Mouse (Mus musculus): ENCODE results near the gene Psmb7. TPM values are rescaled to one million over a fixed set of nuclear protein-coding genes. Genes with fewer than 3 reads are reported as not detected.

The Psmb7 gene
- polyA plus RNA-seq, 1 experiment from 2014 or later, result 235 TPM

DNA sequence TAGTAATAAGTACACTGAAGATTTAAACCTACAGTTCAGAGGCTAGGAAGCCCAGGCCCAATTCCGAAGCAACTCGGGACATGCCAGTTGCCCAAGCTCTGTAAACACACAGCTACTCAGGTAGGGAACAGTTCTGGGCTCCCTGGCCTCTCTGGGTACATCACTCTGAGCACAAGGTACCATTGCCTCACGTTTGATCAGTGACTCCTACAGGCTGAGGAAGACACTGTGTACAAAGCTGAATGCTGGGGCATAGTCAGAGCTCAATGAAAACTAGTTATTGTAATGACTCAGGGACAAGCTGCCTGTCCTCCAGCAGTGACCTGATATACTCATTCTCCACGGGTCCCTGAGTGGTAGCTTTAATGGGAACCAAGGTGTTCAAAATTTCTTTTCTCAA lies 22.8 kb downstream of the Psmb7 start:
- no peak overlapping the region for H3K4me2 ChIP-seq (ENCODE audit: low read length)
- H3K27me3 ChIP-seq (ENCODE audit: control insufficient read depth, insufficient read depth, low read length), result no peaks in the 10 kb centered on the region
- peaks cover 2 to 12% of the 10 kb centered on the region in 2 experiments; a peak in 2 of 4 replicates for H3K4me1 ChIP-seq (ENCODE audit: control insufficient read depth in 2 of 2, insufficient read depth in 2 of 2, low read length in 2 of 2)
- no peak overlapping the region for H3K4me3 ChIP-seq (ENCODE audit: control insufficient read depth in 1 of 2, insufficient read depth in 1 of 2, low read depth in 1 of 2, low read length in 2 of 2)
- H3K27ac ChIP-seq (replicated peaks in 1 of 2; ENCODE audit: control insufficient read depth in 1 of 2, insufficient read depth in 1 of 2, low read depth in 2 of 2, low read length in 2 of 2), result no peak overlapping the region
- H3K9me3 ChIP-seq (ENCODE audit: control insufficient read depth, low read length), result no peaks in the 10 kb centered on the region
- ATAC-seq (ENCODE audit: insufficient number of reproducible peaks, insufficient read depth, low FRiP score, low read depth), result no peak
- WGBS, result 84% methylated on average over 4 of the region's 4 CpGs
- peaks cover 46% of the 10 kb centered on the region for H3K36me3 ChIP-seq (ENCODE audit: control insufficient read depth, insufficient read depth, low read length)
- no peak overlapping the region for H3K9ac ChIP-seq (ENCODE audit: low read length)

DNA sequence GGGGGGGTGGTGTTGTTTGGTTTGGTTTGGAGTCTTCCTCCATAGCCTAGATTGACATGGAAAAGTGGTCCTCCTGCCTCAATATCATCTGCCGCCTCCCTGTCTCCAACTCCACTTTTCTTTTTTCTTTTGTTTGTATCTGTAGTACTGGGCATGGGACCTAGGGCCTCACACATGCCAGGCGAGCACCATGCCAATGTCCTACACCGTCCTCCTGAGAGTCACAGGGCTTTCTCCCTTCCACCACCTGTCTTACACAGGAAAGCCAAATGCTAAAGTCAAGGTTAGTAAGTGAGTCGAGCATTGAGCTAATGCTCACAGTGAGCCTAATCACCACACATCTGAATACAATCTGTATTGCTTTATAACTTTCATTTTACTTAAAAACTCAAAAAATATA lies 24.1 kb downstream of the Psmb7 start:
- H3K9ac ChIP-seq (ENCODE audit: low read length), result no peak overlapping the region
- no peaks in the 10 kb centered on the region for H3K27me3 ChIP-seq (ENCODE audit: control insufficient read depth, insufficient read depth, low read length)
- H3K4me1 ChIP-seq (ENCODE audit: control insufficient read depth in 2 of 2, insufficient read depth in 2 of 2, low read length in 2 of 2), result peaks cover 2 to 17% of the 10 kb centered on the region in 2 experiments; a peak in 2 of 4 replicates
- H3K4me2 ChIP-seq (ENCODE audit: low read length), result no peak overlapping the region
- ATAC-seq (ENCODE audit: insufficient number of reproducible peaks, insufficient read depth, low FRiP score, low read depth), result no peak
- no peak overlapping the region for H3K4me3 ChIP-seq (ENCODE audit: control insufficient read depth in 1 of 2, insufficient read depth in 1 of 2, low read depth in 1 of 2, low read length in 2 of 2)
- 93% methylated on average over 4 of the region's 4 CpGs for WGBS
- H3K9me3 ChIP-seq (ENCODE audit: control insufficient read depth, low read length), result no peaks in the 10 kb centered on the region
- peaks cover 35% of the 10 kb centered on the region; the same call in 1 of the 2 replicates for H3K36me3 ChIP-seq (ENCODE audit: control insufficient read depth, insufficient read depth, low read length)
- no peak overlapping the region for H3K27ac ChIP-seq (replicated peaks in 1 of 2; ENCODE audit: control insufficient read depth in 1 of 2, insufficient read depth in 1 of 2, low read depth in 2 of 2, low read length in 2 of 2)

DNA sequence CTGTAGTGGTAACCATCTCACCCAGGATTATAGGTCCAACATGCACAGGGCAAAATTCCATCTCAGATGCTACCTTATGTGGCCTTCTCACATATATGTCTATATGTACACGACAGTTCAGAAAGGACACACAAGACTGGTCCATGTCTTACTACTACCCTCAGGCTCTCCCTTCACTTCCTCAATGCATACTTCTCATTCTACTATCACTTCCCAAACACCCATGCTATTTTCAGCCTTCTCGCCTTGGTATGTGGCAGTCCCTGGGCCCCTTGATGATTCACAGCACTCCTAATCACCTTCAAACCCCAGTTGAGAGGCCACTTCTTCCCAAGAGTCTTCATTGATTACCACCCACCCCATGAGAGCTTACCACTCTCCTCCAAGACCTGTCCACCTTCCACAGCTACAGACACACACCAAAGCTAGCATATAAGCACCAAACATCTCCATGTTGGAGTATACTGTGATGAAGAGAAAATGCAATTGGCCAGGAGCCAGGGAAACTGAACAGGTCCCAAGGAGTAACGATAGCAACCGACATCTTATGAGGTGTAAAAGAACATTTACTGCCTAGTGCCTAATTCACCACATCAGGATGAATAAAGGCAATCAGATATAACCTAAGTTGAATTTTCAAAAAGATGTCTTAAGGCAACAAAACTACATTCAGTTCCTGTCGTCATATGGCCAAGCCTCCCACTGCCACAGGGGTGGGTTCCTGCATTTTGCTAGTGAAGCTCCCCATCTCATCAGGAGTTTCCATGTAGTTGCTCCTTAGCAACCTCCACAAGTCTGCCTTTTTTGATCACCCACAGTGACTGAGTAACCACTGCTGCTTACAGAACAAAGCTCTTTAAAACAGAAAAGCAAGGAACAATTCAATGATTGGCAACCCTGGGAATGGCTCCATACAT lies 26.7 kb downstream of the Psmb7 start:
- H3K36me3 ChIP-seq (ENCODE audit: control insufficient read depth, insufficient read depth, low read length), result peaks cover 43% of the 10 kb centered on the region; the same call in 1 of the 2 replicates
- 77% methylated on average over 5 of the region's 5 CpGs for WGBS

DNA sequence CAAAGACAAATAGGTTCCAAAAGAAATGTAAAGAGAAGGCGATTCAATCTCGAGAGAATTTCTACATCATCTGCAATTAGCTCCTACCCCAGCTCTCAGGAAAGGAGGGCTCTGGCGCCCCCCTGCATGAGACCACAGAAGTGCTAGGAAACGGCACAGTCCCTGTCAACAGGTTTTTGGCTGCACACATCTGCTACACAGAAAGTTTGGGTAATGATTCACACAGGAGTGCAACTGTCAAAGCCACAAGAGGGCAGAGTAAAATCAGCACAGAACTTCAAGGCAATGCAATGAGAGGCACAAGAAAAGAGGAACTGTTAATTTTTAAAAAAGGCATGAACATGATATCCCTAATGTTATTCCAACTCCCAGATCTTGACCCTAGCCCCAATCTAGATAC lies 27.8 kb downstream of the Psmb7 start:
- Histone ChIP-seq H3K4me2 (ENCODE audit: low read length) (no peak overlapping the region), H3K4me1 (ENCODE audit: control insufficient read depth in 2 of 2, insufficient read depth in 2 of 2, low read length in 2 of 2) (peaks cover 2 to 25% of the 10 kb centered on the region in 2 experiments; a peak in 2 of 4 replicates), H3K27ac (replicated peaks in 1 of 2; ENCODE audit: control insufficient read depth in 1 of 2, insufficient read depth in 1 of 2, low read depth in 2 of 2, low read length in 2 of 2) (no peak overlapping the region), H3K36me3 (ENCODE audit: control insufficient read depth, insufficient read depth, low read length) (peaks cover 34% of the 10 kb centered on the region; the same call in 1 of the 2 replicates), H3K9me3 (ENCODE audit: control insufficient read depth, low read length) (no peaks in the 10 kb centered on the region), H3K4me3 (ENCODE audit: control insufficient read depth in 1 of 2, insufficient read depth in 1 of 2, low read depth in 1 of 2, low read length in 2 of 2) (no peak overlapping the region), H3K27me3 (ENCODE audit: control insufficient read depth, insufficient read depth, low read length) (no peaks in the 10 kb centered on the region), H3K9ac (ENCODE audit: low read length) (no peak overlapping the region)
- WGBS, result 50% methylated on average over 4 of the region's 4 CpGs
- no peak for ATAC-seq (ENCODE audit: insufficient number of reproducible peaks, insufficient read depth, low FRiP score, low read depth)

More for the DNA sequence above, 26.7 kb downstream of the Psmb7 start:
- Histone ChIP-seq H3K27me3 (ENCODE audit: control insufficient read depth, insufficient read depth, low read length) (no peaks in the 10 kb centered on the region), H3K27ac (replicated peaks in 1 of 2; ENCODE audit: control insufficient read depth in 1 of 2, insufficient read depth in 1 of 2, low read depth in 2 of 2, low read length in 2 of 2) (no peak overlapping the region), H3K4me1 (ENCODE audit: control insufficient read depth in 2 of 2, insufficient read depth in 2 of 2, low read length in 2 of 2) (peaks cover 2 to 25% of the 10 kb centered on the region in 2 experiments; a peak in 2 of 4 replicates), H3K9ac (ENCODE audit: low read length) (no peak overlapping the region), H3K4me3 (ENCODE audit: control insufficient read depth in 1 of 2, insufficient read depth in 1 of 2, low read depth in 1 of 2, low read length in 2 of 2) (no peak overlapping the region), H3K9me3 (ENCODE audit: control insufficient read depth, low read length) (no peaks in the 10 kb centered on the region), H3K4me2 (ENCODE audit: low read length) (no peak overlapping the region)
- no peak for ATAC-seq (ENCODE audit: insufficient number of reproducible peaks, insufficient read depth, low FRiP score, low read depth)

DNA sequence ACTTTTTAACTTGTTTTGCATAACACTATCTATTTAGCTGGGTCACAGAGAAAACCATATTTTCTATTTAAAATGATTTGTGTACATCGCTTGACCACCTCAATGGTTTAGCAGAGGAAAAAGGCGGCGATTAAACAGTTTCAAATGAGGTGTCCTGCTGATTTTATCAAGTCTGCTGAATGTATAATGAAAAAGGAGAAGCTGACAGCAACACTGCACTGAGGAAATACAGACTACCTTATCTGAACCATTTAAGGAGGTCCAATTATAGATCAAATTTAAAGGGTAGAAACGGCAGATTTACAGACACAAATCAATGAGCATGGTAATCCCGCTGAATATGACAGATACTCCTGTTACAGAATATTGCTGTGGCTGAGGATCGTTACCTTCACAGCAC lies 29.4 kb downstream of the Psmb7 start:
- Histone ChIP-seq H3K4me1 (ENCODE audit: control insufficient read depth in 2 of 2, insufficient read depth in 2 of 2, low read length in 2 of 2) (peaks cover 2 to 32% of the 10 kb centered on the region in 2 experiments; a peak in 2 of 4 replicates), H3K9me3 (ENCODE audit: control insufficient read depth, low read length) (no peaks in the 10 kb centered on the region), H3K9ac (ENCODE audit: low read length) (no peak overlapping the region), H3K4me3 (ENCODE audit: control insufficient read depth in 1 of 2, insufficient read depth in 1 of 2, low read depth in 1 of 2, low read length in 2 of 2) (no peak overlapping the region), H3K27ac (replicated peaks in 1 of 2; ENCODE audit: control insufficient read depth in 1 of 2, insufficient read depth in 1 of 2, low read depth in 2 of 2, low read length in 2 of 2) (no peak overlapping the region), H3K36me3 (ENCODE audit: control insufficient read depth, insufficient read depth, low read length) (peaks cover 30% of the 10 kb centered on the region), H3K27me3 (ENCODE audit: control insufficient read depth, insufficient read depth, low read length) (no peaks in the 10 kb centered on the region), H3K4me2 (ENCODE audit: low read length) (no peak overlapping the region)
- no peak for ATAC-seq (ENCODE audit: insufficient number of reproducible peaks, insufficient read depth, low FRiP score, low read depth)
- 64% methylated on average over 6 of the region's 6 CpGs for WGBS

DNA sequence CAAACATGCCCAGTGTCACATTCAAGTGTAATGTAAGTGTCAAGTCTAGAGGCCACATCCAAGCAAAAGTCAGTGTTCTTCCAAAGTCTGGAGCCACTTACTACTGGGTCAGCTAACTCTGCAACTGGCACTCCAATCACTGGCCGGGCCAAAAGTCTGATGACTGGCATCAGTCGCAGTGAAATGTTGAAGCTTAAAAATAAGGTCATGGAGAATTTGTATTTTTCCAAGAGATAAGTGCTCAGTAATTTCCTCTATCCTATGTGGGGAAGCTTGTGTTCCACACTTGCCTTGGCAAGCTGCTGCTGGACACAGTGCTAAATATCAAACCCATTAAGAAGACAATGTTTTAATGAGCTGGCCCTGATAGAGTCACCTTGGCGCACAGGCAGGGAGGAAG lies 30.3 kb downstream of the Psmb7 start:
- no peak for ATAC-seq (ENCODE audit: insufficient number of reproducible peaks, insufficient read depth, low FRiP score, low read depth)
- 68% methylated on average over 3 of the region's 3 CpGs for WGBS

DNA sequence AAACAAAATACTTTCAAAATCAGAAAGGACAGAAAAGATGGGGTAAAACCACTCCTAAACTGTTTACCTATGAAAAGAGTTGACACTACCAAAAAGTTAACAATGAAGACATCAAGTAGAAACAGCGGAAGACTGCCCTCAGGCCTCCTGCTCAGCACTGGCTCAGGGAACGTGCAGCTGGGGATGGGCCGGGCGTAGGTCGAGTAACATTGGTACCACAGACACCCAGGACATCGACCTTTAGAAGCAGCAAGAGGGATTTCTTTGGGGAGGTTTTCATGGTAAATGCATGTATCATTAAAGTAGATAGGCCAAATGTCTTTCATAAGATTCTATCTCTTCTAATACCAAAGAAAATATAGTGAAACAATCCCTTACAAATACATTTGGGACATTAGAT lies 31.3 kb downstream of the Psmb7 start:
- no peak overlapping the region for H3K27ac ChIP-seq (replicated peaks in 1 of 2; ENCODE audit: control insufficient read depth in 1 of 2, insufficient read depth in 1 of 2, low read depth in 2 of 2, low read length in 2 of 2)
- ATAC-seq (ENCODE audit: insufficient number of reproducible peaks, insufficient read depth, low FRiP score, low read depth), result no peak
- no peak overlapping the region for H3K4me2 ChIP-seq (ENCODE audit: low read length)
- H3K4me1 ChIP-seq (ENCODE audit: control insufficient read depth in 2 of 2, insufficient read depth in 2 of 2, low read length in 2 of 2), result peaks cover 2 to 37% of the 10 kb centered on the region in 2 experiments; a peak in 2 of 4 replicates
- H3K9me3 ChIP-seq (ENCODE audit: control insufficient read depth, low read length), result no peaks in the 10 kb centered on the region
- peaks cover 24% of the 10 kb centered on the region for H3K36me3 ChIP-seq (ENCODE audit: control insufficient read depth, insufficient read depth, low read length)
- 93% methylated on average over 6 of the region's 6 CpGs for WGBS
- no peaks in the 10 kb centered on the region for H3K27me3 ChIP-seq (ENCODE audit: control insufficient read depth, insufficient read depth, low read length)
- H3K9ac ChIP-seq (ENCODE audit: low read length), result no peak overlapping the region
- no peak overlapping the region for H3K4me3 ChIP-seq (ENCODE audit: control insufficient read depth in 1 of 2, insufficient read depth in 1 of 2, low read depth in 1 of 2, low read length in 2 of 2)

More for the DNA sequence above, 30.3 kb downstream of the Psmb7 start:
- H3K9ac ChIP-seq (ENCODE audit: low read length), result no peak overlapping the region
- no peak overlapping the region for H3K4me3 ChIP-seq (ENCODE audit: control insufficient read depth in 1 of 2, insufficient read depth in 1 of 2, low read depth in 1 of 2, low read length in 2 of 2)
- H3K4me1 ChIP-seq (ENCODE audit: control insufficient read depth in 2 of 2, insufficient read depth in 2 of 2, low read length in 2 of 2), result peaks cover 2 to 37% of the 10 kb centered on the region in 2 experiments; a peak in 2 of 4 replicates
- no peak overlapping the region for H3K27ac ChIP-seq (replicated peaks in 1 of 2; ENCODE audit: control insufficient read depth in 1 of 2, insufficient read depth in 1 of 2, low read depth in 2 of 2, low read length in 2 of 2)
- H3K9me3 ChIP-seq (ENCODE audit: control insufficient read depth, low read length), result no peaks in the 10 kb centered on the region
- no peak overlapping the region for H3K4me2 ChIP-seq (ENCODE audit: low read length)
- no peaks in the 10 kb centered on the region for H3K27me3 ChIP-seq (ENCODE audit: control insufficient read depth, insufficient read depth, low read length)
- peaks cover 29% of the 10 kb centered on the region for H3K36me3 ChIP-seq (ENCODE audit: control insufficient read depth, insufficient read depth, low read length)

Measured in heart, embryonic 14.5 days (tissue).